Mouse (Mus musculus) myocyte (in vitro differentiated cells): ENCODE measurements around the gene Snx29. TPM values are rescaled to one million over a fixed set of nuclear protein-coding genes. Genes with fewer than 3 reads are reported as not detected.

ENCODE experiments used
- H3K27me3 ChIP-seq: one replicate; pipeline ENCODE4 v1.6.1; 2011; ENCODE audit not compliant: control insufficient read depth, insufficient read depth, insufficient read length
- H3K36me3 ChIP-seq: one replicate; pipeline ENCODE4 v1.6.1; 2011; ENCODE audit not compliant: control insufficient read depth, insufficient read depth
- H3K4me2 ChIP-seq: one replicate; pipeline ENCODE4 v1.6.1; 2011; ENCODE audit warnings: low read depth, control low read depth
- H3K4me3 ChIP-seq: one replicate; pipeline ENCODE4 v1.5.1; 2011; ENCODE audit warnings: mild to moderate bottlenecking, control low read depth, moderate library complexity
- H3K79me2 ChIP-seq: one replicate; pipeline ENCODE4 v1.6.1; 2011; ENCODE audit not compliant: control insufficient read depth, insufficient read depth
- H3ac ChIP-seq: one replicate; pipeline ENCODE4 v1.6.1; 2011; ENCODE audit not compliant: control insufficient read depth, insufficient read length
- CEBPB ChIP-seq: IDR thresholded peaks from 2 replicates; pipeline ENCODE4 v1.6.1; 2011; ENCODE audit warnings: mild to moderate bottlenecking, moderate library complexity; ENCODE audit not compliant: poor library complexity, insufficient read depth, severe bottlenecking
- E2F4 ChIP-seq: IDR thresholded peaks from one replicate; pipeline ENCODE4 v1.6.1; 2011; ENCODE audit warnings: mild to moderate bottlenecking, control low read depth, moderate library complexity; ENCODE audit not compliant: insufficient read depth
- MAX ChIP-seq: IDR thresholded peaks from one replicate; pipeline ENCODE4 v1.6.1; 2011; ENCODE audit warnings: low read depth, mild to moderate bottlenecking, control low read depth
- MYOD1 ChIP-seq, 3 experiments: IDR thresholded peaks; one replicate each; pipeline ENCODE4 v1.6.1; 2011; ENCODE audit warnings: control low read depth in 2 of 3, low read depth in 2 of 3, mild to moderate bottlenecking in 2 of 3, moderate library complexity in 1 of 3; ENCODE audit not compliant: insufficient read length in 2 of 3, control insufficient read depth in 1 of 3
- MYOG ChIP-seq, 3 experiments: IDR thresholded peaks; one replicate each; pipeline ENCODE4 v1.6.1; 2011; ENCODE audit warnings: control low read depth in 2 of 3, low read depth in 2 of 3, mild to moderate bottlenecking in 2 of 3; ENCODE audit not compliant: insufficient read length in 2 of 3, control insufficient read depth in 1 of 3, insufficient read depth in 1 of 3
- POLR2A ChIP-seq: IDR thresholded peaks from one replicate; pipeline ENCODE4 v1.6.1; 2011; ENCODE audit warnings: low read depth, mild to moderate bottlenecking, control low read depth, moderate library complexity; ENCODE audit not compliant: insufficient read length
- POLR2AphosphoS2 ChIP-seq: IDR thresholded peaks from one replicate; pipeline ENCODE4 v1.6.1; 2011; ENCODE audit warnings: low read depth, control low read depth; ENCODE audit not compliant: insufficient read length
- REST ChIP-seq: IDR thresholded peaks from one replicate; pipeline ENCODE4 v1.6.1; 2011; ENCODE audit warnings: mild to moderate bottlenecking, control low read depth, moderate library complexity; ENCODE audit not compliant: insufficient read depth, insufficient read length
- SRF ChIP-seq: IDR thresholded peaks from one replicate; pipeline ENCODE4 v1.6.1; 2011; ENCODE audit warnings: low read depth; ENCODE audit not compliant: control insufficient read depth, insufficient read length
- TCF12 ChIP-seq: IDR thresholded peaks from one replicate; pipeline ENCODE4 v1.6.1; 2011; ENCODE audit warnings: mild to moderate bottlenecking, control low read depth; ENCODE audit not compliant: poor library complexity, insufficient read depth, severe bottlenecking
- TCF3 ChIP-seq: IDR thresholded peaks from one replicate; pipeline ENCODE4 v1.6.1; 2011; ENCODE audit warnings: low read depth, control low read depth; ENCODE audit not compliant: insufficient read length
- USF1 ChIP-seq: IDR thresholded peaks from one replicate; pipeline ENCODE4 v1.6.1; 2011; ENCODE audit warnings: low read depth, mild to moderate bottlenecking, control low read depth, moderate library complexity
- polyA plus RNA-seq: library from polyadenylated mRNA; unstranded; fragments of >200 nt; fragmentation: generic; extraction: Trizol; gene quantifications from one replicate; pipeline ENCODE4 v1.2.1, GENCODE M21; 2012; ENCODE audit warnings: missing spikeins

Gene Snx29
- polyA plus RNA-seq, 1 experiment: 1.7 TPM

DNA sequence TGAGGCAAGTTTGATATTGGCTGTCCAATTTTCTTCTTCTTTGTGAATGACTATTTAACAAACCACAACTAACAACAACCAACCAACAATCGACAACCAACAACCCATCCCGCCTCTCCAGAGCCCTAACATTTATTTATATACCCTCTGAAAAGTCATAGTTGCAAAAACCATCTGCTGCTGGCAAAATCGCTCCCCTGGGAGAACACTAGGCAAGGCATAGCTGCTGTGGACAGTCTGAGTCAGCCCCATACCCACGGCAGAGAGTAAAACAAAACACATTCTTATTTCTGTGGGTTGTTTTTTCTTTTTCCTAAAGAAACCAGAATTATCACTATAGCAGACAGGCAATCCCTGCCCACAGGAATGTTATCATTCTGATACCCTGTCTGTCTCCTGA, 368.0 kb downstream of the Snx29 start:
- no peaks in the 10 kb centered on the region for H3K27me3 ChIP-seq
- TF ChIP-seq MYOD1 (IDR thresholded peaks at IDR 0.05; ENCODE audit: control insufficient read depth in 1 of 3, insufficient read length in 2 of 3, low read depth in 2 of 3) (peak in 1 of 3 experiments; percentile 25), REST (no peak)
- no peaks in the 10 kb centered on the region for H3K79me2 ChIP-seq
- peak overlapping the region; percentile 44 for H3K4me2 ChIP-seq
- H3ac ChIP-seq: no peak overlapping the region
- H3K36me3 ChIP-seq: no peaks in the 10 kb centered on the region
- H3K4me3 ChIP-seq: no peak overlapping the region

GRCm38 (mm10) chr16:11691487-11692200, 368.9 kb downstream of the Snx29 start:
- no peak overlapping the region for H3K4me3 ChIP-seq
- no peak overlapping the region for H3ac ChIP-seq
- TF ChIP-seq MYOG (IDR thresholded peaks at IDR 0.05; ENCODE audit: control insufficient read depth in 1 of 3, insufficient read depth in 1 of 3, insufficient read length in 2 of 3, low read depth in 2 of 3) (no peak), E2F4 (no peak), TCF3 (no peak), TCF12 (no peak), MYOD1 (IDR thresholded peaks at IDR 0.05; ENCODE audit: control insufficient read depth in 1 of 3, insufficient read length in 2 of 3, low read depth in 2 of 3) (no peak), USF1 (no peak), CEBPB (no peak), POLR2AphosphoS2 (no peak)
- H3K27me3 ChIP-seq: no peaks in the 10 kb centered on the region
- H3K36me3 ChIP-seq: no peaks in the 10 kb centered on the region
- H3K79me2 ChIP-seq: no peaks in the 10 kb centered on the region
- H3K4me2 ChIP-seq: no peak overlapping the region

DNA sequence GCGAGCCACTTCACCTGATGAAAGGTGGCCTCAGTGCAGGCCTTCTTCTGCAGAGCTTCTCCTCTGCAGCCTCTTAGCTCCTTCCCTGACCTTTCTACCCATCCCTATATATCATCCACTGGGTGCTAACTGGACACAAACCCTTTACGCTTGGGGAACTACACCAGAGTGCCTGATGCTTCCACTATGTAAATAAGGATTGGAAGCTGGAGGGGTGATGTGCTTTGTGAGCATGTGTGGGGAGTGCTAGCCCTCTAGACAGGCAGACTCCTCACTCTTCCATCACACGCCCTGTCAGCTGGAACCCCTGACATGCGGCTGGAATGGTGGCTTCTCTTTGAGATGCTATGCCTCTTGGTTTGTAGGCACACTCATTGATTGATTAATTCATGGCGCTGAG, 370.0 kb downstream of the Snx29 start:
- Histone ChIP-seq H3K36me3 (no peaks in the 10 kb centered on the region), H3K4me3 (no peak overlapping the region), H3K4me2 (no peak overlapping the region), H3K27me3 (no peaks in the 10 kb centered on the region), H3K79me2 (no peaks in the 10 kb centered on the region), H3ac (no peak overlapping the region)
- no peak for TF ChIP-seq MAX
- TF ChIP-seq REST: no peak
- TF ChIP-seq POLR2A: no peak
- no peak for TF ChIP-seq CEBPB

GRCm38 (mm10) chr16:11694386-11694785, 371.7 kb downstream of the Snx29 start:
- H3K4me3 ChIP-seq: no peak overlapping the region
- no peaks in the 10 kb centered on the region for H3K36me3 ChIP-seq
- no peak overlapping the region for H3K4me2 ChIP-seq
- H3K79me2 ChIP-seq: no peaks in the 10 kb centered on the region
- TF ChIP-seq SRF (no peak), CEBPB (no peak), REST (no peak), MAX (no peak), POLR2AphosphoS2 (no peak), E2F4 (no peak)
- no peak overlapping the region for H3ac ChIP-seq
- no peaks in the 10 kb centered on the region for H3K27me3 ChIP-seq

- Histone ChIP-seq H3K79me2 (no peaks in the 10 kb centered on the region), H3K27me3 (no peaks in the 10 kb centered on the region), H3K4me2 (no peak overlapping the region), H3ac (no peak overlapping the region), H3K36me3 (no peaks in the 10 kb centered on the region), H3K4me3 (no peak overlapping the region)
- no peak for TF ChIP-seq POLR2AphosphoS2
- no peak for TF ChIP-seq REST
- TF ChIP-seq MYOG (IDR thresholded peaks at IDR 0.05; ENCODE audit: control insufficient read depth in 1 of 3, insufficient read depth in 1 of 3, insufficient read length in 2 of 3, low read depth in 2 of 3): no peak
- no peak for TF ChIP-seq TCF12
- no peak for TF ChIP-seq MYOD1 (IDR thresholded peaks at IDR 0.05; ENCODE audit: control insufficient read depth in 1 of 3, insufficient read length in 2 of 3, low read depth in 2 of 3)
Observed at GRCm38 (mm10) chr16:11696767-11697166, 374.1 kb downstream of the Snx29 start.

DNA sequence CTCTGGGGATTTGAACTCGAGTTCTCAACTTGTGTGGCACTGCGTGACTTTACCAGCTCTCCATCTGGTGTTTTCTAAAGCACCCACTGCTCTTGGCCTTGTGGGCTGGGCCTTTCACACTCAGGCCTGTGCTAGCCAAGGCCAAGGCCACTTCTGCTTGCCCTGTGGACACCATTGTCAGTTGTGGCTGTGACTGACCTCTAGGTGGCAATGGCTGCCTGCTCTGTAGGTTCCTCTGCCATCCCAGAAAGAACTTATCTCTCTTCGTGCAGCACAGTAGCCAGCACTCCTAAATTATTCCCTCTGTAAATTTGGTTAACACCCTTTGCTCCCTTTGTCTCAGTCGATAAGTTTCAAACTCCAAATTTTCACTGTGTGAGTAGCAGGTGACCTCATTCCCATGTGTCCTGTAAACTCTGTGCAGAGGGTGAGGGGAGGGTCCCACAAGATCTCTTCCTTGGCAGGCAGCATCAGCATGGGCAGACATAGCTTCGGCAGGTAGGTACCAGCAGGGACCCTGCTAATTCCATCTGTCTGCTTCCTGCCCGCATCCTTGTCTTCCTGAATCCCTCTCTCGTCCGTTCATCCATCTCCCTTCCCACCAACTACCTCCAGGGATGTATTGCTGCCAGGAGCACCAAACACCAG, 375.1 kb downstream of the Snx29 start:
- H3ac ChIP-seq: no peak overlapping the region
- no peaks in the 10 kb centered on the region for H3K27me3 ChIP-seq
- no peaks in the 10 kb centered on the region for H3K36me3 ChIP-seq
- H3K4me3 ChIP-seq: no peak overlapping the region
- TF ChIP-seq MAX: no peak
- TF ChIP-seq TCF3: no peak
- no peak for TF ChIP-seq MYOG (IDR thresholded peaks at IDR 0.05; ENCODE audit: control insufficient read depth in 1 of 3, insufficient read depth in 1 of 3, insufficient read length in 2 of 3, low read depth in 2 of 3)
- TF ChIP-seq REST: no peak
- no peak for TF ChIP-seq TCF12
- TF ChIP-seq E2F4: no peak
- no peak for TF ChIP-seq USF1
- no peak for TF ChIP-seq SRF
- TF ChIP-seq CEBPB: no peak
- no peak for TF ChIP-seq POLR2A
- TF ChIP-seq MYOD1 (IDR thresholded peaks at IDR 0.05; ENCODE audit: control insufficient read depth in 1 of 3, insufficient read length in 2 of 3, low read depth in 2 of 3): no peak
- TF ChIP-seq POLR2AphosphoS2: no peak
- no peak overlapping the region for H3K4me2 ChIP-seq
- H3K79me2 ChIP-seq: no peaks in the 10 kb centered on the region
